ENCODE assay signal across 20 mouse cellular contexts in genomic region chr3:101990995-101991516, GRCm38 (mm10). TPM values are rescaled to one million over a fixed set of nuclear protein-coding genes. Genes with fewer than 3 reads are reported as not detected.
"Had no signal": no experiment of that assay in that cellular context is flagged by ENCODE, and none has a peak within 500 bp of the region (broad histone marks: within the 10 kb centered on the region; RNA-seq: fewer than 3 reads in every experiment).

No protein-coding gene starts in this region.

- H3K27me3 ChIP-seq: limb, embryonic 12.5 days; limb, embryonic 15.5 days; midbrain, embryonic 12.5 days had no signal

- ATAC-seq: intestine, embryonic 16.5 days; liver, postnatal 0 days; lung, postnatal 0 days had no signal

- H3K9me3 ChIP-seq: limb, embryonic 12.5 days; limb, embryonic 15.5 days; midbrain, embryonic 12.5 days had no signal

- H3K4me2 ChIP-seq: limb, embryonic 12.5 days; limb, embryonic 15.5 days; liver, embryonic 11.5 days; lung, embryonic 14.5 days; midbrain, embryonic 12.5 days had no signal

- H3K4me1 ChIP-seq: limb, embryonic 12.5 days; limb, embryonic 15.5 days; megakaryocyte, embryonic 14.5 days had no signal

- DNase-seq: kidney, adult 18-20 months; kidney, postnatal 14 days; kidney, postnatal 4 days; left cerebral cortex, postnatal 4 days; liver, postnatal 0 days; lung, embryonic 14.5 days; thymus, adult 18-20 months; thymus, postnatal 36 days had no signal

- H3K4me3 ChIP-seq: limb, embryonic 12.5 days; limb, embryonic 15.5 days; megakaryocyte, embryonic 14.5 days; midbrain, embryonic 12.5 days had no signal

- H3K36me3 ChIP-seq: limb, embryonic 12.5 days; limb, embryonic 15.5 days; midbrain, embryonic 12.5 days had no signal

- H3K9ac ChIP-seq: limb, embryonic 12.5 days; limb, embryonic 15.5 days; liver, embryonic 14.5 days; liver, postnatal 0 days; lung, embryonic 14.5 days; midbrain, embryonic 12.5 days had no signal

- H3K27ac ChIP-seq: limb, embryonic 12.5 days; limb, embryonic 15.5 days; liver, embryonic 14.5 days; midbrain, embryonic 12.5 days had no signal

RNA-seq across cellular contexts. Expression of gene Nhlh2, which starts 18.8 kb away (rescaled TPM):
- polyA plus RNA-seq: liver, embryonic 14.5 days; liver, postnatal 0 days; lung, embryonic 14.5 days; lung, postnatal 0 days; spleen, adult 2 months; stomach, embryonic 16.5 days; testis, adult 2 months; urinary bladder, adult 2 months had no signal
